Mouse (Mus musculus): ENCODE measurements around the gene Fxyd3. TPM values are rescaled to one million over a fixed set of nuclear protein-coding genes. Genes with fewer than 3 reads are reported as not detected.

The Fxyd3 gene
- 15.0 and 19.0 TPM in 2 replicates for polyA plus RNA-seq (2015; fragmentation: Nextera tagmentation; extraction: Ambion mirVana)

DNA sequence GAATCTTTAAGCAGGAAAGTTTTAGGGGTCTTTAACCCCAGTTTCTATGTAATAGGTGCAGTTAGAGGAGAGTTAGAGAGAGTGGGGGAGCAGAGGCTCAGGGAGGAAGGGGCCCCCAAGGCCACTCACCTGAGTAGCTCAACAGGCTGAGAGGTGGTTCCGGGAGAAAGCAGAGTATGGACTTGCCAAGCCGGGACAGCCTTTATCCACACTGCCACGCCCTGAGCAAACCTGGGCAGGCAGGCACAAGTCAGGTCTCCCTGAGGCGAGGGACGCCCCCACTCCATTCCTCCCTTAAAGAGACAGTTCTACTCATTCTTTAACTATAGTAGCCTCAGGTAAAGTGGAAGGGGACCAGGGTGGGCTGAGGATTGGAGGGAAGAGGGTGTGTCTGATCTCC, at the start of gene Fxyd3:
Fxyd3 (minus strand) TSS at position 213 of the 400 bp plus-strand sequence.
- no peak for ATAC-seq (ENCODE audit: low FRiP score, low TSS enrichment)

DNA sequence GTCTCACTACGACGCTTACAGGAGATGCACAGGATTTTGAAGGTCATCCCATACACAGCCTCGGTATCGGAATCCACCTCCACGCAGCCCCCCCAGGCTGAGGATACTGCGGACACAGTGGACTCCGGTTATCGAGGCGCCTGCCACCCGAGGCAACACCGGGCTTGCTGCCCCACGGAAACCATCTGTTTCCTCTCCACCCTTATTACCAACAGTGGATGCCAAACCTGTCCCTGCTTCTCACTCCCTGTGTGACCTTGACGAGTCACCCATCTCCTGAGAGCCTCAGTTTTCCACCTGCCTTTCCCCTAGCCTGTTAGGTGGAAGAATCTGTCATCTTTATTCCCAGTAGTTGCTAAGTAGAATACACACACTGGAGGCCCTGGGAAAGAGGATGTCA, 48.6 kb upstream of the Fxyd3 start:
- Histone ChIP-seq H3K27ac (ENCODE audit: low read length) (no peak overlapping the region), H3K36me3 (ENCODE audit: insufficient read depth, low read length) (peaks cover 20% of the 10 kb centered on the region), H3K4me3 (ENCODE audit: low read length) (no peak overlapping the region), H3K9ac (replicated peaks; ENCODE audit: low read length) (no peak overlapping the region), H3K4me1 (ENCODE audit: insufficient read depth, low read length) (peaks cover 16% of the 10 kb centered on the region; the same call in 1 of the 2 replicates), H3K4me2 (replicated peaks; ENCODE audit: low read depth, low read length) (no peak overlapping the region), H3K27me3 (ENCODE audit: insufficient read depth, low read length) (peaks cover 34% of the 10 kb centered on the region), H3K9me3 (ENCODE audit: low read length) (no peaks in the 10 kb centered on the region)
- ATAC-seq (ENCODE audit: low FRiP score, low TSS enrichment) = no peak
- WGBS = 82% methylated on average over 13 of the region's 13 CpGs

More for the DNA sequence above, at the start of gene Fxyd3:
- no peak within 1 kb of the TSS for H3K27ac ChIP-seq (ENCODE audit: low read length)
- H3K4me2 ChIP-seq (replicated peaks; ENCODE audit: low read depth, low read length) = no peak within 1 kb of the TSS
- H3K9ac ChIP-seq (replicated peaks; ENCODE audit: low read length) = no peak within 1 kb of the TSS
- H3K4me3 ChIP-seq (ENCODE audit: low read length) = no peak within 1 kb of the TSS
- H3K27me3 ChIP-seq (ENCODE audit: insufficient read depth, low read length) = no peaks in the 10 kb centered on the region
- H3K4me1 ChIP-seq (ENCODE audit: insufficient read depth, low read length) = peaks cover 15% of the 10 kb centered on the region
- H3K9me3 ChIP-seq (ENCODE audit: low read length) = peaks cover 3% of the 10 kb centered on the region; the same call in 1 of the 2 replicates
- 40% methylated on average over 5 of the region's 5 CpGs for WGBS
- H3K36me3 ChIP-seq (ENCODE audit: insufficient read depth, low read length) = no peaks in the 10 kb centered on the region

DNA sequence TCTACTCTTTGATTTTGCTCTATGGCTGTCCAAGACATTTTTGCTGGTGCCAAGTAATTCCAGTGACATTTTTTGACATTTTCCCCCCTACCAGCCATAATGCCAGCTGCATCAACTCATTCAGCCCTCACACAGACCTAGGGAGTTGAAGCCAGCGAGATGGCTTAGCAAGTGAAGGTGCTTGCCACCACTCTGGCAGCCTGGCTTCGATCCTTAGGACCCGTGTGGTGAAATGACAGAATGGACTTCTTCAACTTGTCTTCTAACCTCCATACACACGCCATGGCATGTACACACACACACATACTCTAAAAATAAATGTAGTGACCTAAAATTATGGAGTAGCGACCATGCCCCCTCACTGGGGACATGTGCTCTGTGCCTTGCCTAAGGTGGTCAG, 47.9 kb upstream of the Fxyd3 start:
- no peak overlapping the region for H3K9ac ChIP-seq (replicated peaks; ENCODE audit: low read length)
- no peak overlapping the region for H3K4me3 ChIP-seq (ENCODE audit: low read length)
- peaks cover 16% of the 10 kb centered on the region; the same call in 1 of the 2 replicates for H3K4me1 ChIP-seq (ENCODE audit: insufficient read depth, low read length)
- ATAC-seq (ENCODE audit: low FRiP score, low TSS enrichment) = no peak
- H3K4me2 ChIP-seq (replicated peaks; ENCODE audit: low read depth, low read length) = no peak overlapping the region
- no peak overlapping the region for H3K27ac ChIP-seq (ENCODE audit: low read length)
- peaks cover 13% of the 10 kb centered on the region for H3K36me3 ChIP-seq (ENCODE audit: insufficient read depth, low read length)
- H3K27me3 ChIP-seq (ENCODE audit: insufficient read depth, low read length) = peaks cover 34% of the 10 kb centered on the region
- H3K9me3 ChIP-seq (ENCODE audit: low read length) = no peaks in the 10 kb centered on the region
- WGBS = 84% methylated on average over 5 of the region's 5 CpGs

DNA sequence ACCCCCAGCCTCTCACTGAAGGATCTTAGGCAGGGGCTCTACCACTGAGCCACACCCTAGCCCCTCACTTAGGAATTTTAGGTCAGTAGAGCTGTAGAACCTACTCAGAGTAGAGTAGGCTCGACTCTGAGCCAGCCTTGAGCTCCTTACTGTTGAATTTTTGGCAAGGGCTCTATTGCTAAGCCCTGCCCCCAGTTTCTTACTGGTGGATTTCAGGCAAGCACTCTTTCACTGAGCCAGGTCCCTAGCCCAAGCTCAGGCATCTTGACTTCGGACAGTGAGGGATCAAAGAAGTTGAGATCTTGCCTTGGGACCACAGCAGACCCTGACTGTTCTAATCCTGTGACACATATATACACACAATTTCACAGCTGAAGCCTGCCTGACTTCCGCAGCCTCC, 47.2 kb upstream of the Fxyd3 start:
- H3K4me3 ChIP-seq (ENCODE audit: low read length) = no peak overlapping the region
- ATAC-seq (ENCODE audit: low FRiP score, low TSS enrichment) = no peak
- no peak overlapping the region for H3K4me2 ChIP-seq (replicated peaks; ENCODE audit: low read depth, low read length)
- peaks cover 6% of the 10 kb centered on the region; the same call in 1 of the 2 replicates for H3K36me3 ChIP-seq (ENCODE audit: insufficient read depth, low read length)
- no peak overlapping the region for H3K9ac ChIP-seq (replicated peaks; ENCODE audit: low read length)
- peaks cover 16% of the 10 kb centered on the region; the same call in 1 of the 2 replicates for H3K4me1 ChIP-seq (ENCODE audit: insufficient read depth, low read length)
- peaks cover 34% of the 10 kb centered on the region for H3K27me3 ChIP-seq (ENCODE audit: insufficient read depth, low read length)
- no peak overlapping the region for H3K27ac ChIP-seq (ENCODE audit: low read length)
- whole genome bisulfite sequencing = 68% methylated on average over 3 of the region's 3 CpGs
- H3K9me3 ChIP-seq (ENCODE audit: low read length) = no peaks in the 10 kb centered on the region

DNA sequence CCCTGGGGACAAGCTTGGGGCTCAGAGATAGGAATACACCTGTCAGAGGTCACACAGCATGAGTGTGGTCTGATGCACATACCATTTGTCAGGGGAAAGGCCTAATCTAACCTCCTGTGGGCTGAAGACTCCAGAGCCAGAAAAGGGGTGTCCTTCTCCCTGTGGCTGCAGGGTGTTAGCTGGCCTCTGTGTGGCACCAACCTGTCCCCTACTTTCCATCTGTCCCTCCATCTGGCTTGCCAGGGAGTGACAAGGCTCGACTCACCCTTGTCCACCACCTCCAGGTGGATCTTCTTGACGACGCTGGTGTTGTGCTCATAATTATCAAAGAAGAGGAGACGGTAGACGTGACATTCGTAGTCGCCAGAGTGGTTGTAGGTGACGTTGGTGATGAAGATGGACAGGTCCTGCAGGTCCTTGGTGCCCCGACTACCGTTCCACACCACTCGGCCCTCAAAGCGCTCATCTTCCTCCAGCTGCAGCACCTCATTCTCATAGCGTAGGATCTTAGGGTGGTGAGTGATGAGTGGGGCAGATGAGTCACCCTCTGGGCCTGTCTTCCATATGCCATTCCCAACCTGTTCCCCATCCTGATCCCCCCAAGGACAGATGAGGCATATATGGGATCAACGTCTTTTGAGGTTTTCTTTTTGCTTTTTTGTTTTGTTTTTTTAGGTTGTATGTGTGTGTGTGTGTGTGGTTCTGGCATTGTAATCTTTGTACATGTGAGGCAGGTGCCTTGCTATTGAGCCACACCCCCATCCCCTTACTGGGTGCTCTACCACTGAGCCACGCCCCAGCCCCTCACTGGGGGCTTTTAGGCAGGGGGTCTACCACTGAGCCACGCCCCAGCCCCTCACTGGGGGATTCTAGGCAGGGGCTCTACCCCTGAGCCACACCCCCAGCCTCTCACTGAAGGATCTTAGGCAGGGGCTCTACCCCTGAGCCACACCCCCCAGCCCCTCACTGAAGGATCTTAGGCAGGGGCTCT, 46.4 kb upstream of the Fxyd3 start:
- H3K4me2 ChIP-seq (replicated peaks; ENCODE audit: low read depth, low read length) = no peak overlapping the region
- ATAC-seq (ENCODE audit: low FRiP score, low TSS enrichment) = no peak
- H3K36me3 ChIP-seq (ENCODE audit: insufficient read depth, low read length) = no peaks in the 10 kb centered on the region
- peaks cover 16% of the 10 kb centered on the region; the same call in 1 of the 2 replicates for H3K4me1 ChIP-seq (ENCODE audit: insufficient read depth, low read length)
- H3K27me3 ChIP-seq (ENCODE audit: insufficient read depth, low read length) = peaks cover 34% of the 10 kb centered on the region
- H3K4me3 ChIP-seq (ENCODE audit: low read length) = no peak overlapping the region
- H3K27ac ChIP-seq (ENCODE audit: low read length) = no peak overlapping the region
- 89% methylated on average over 16 of the region's 16 CpGs for WGBS
- H3K9ac ChIP-seq (replicated peaks; ENCODE audit: low read length) = no peak overlapping the region
- no peaks in the 10 kb centered on the region for H3K9me3 ChIP-seq (ENCODE audit: low read length)

DNA sequence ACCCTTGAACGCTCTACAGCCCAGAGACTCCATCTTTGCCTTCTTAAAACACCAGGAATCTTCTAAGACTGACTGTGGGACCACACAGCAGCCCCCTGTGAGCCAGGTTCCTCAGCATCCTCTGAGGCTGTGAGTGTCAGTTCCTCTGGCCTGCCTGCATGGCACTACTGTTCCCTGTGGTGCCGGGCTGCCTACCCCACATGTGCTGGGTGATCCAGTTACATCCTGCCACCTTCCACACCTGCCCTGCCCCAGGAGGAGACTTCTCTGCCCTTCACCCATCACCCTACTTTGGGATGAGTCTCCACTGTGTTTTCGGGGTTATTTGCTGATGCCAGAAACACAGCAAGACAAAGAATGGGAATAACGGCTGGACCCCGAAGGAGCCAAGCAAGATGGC, 43.1 kb upstream of the Fxyd3 start:
- H3K9me3 ChIP-seq (ENCODE audit: low read length) = no peaks in the 10 kb centered on the region
- no peaks in the 10 kb centered on the region for H3K36me3 ChIP-seq (ENCODE audit: insufficient read depth, low read length)
- H3K27ac ChIP-seq (ENCODE audit: low read length) = no peak overlapping the region
- ATAC-seq (ENCODE audit: low FRiP score, low TSS enrichment) = no peak
- no peak overlapping the region for H3K4me2 ChIP-seq (replicated peaks; ENCODE audit: low read depth, low read length)
- 89% methylated on average over 5 of the region's 5 CpGs for WGBS
- no peak overlapping the region for H3K9ac ChIP-seq (replicated peaks; ENCODE audit: low read length)
- H3K27me3 ChIP-seq (ENCODE audit: insufficient read depth, low read length) = peaks cover 3% of the 10 kb centered on the region; the same call in 1 of the 2 replicates
- H3K4me1 ChIP-seq (ENCODE audit: insufficient read depth, low read length) = peaks cover 21% of the 10 kb centered on the region
- no peak overlapping the region for H3K4me3 ChIP-seq (ENCODE audit: low read length)

DNA sequence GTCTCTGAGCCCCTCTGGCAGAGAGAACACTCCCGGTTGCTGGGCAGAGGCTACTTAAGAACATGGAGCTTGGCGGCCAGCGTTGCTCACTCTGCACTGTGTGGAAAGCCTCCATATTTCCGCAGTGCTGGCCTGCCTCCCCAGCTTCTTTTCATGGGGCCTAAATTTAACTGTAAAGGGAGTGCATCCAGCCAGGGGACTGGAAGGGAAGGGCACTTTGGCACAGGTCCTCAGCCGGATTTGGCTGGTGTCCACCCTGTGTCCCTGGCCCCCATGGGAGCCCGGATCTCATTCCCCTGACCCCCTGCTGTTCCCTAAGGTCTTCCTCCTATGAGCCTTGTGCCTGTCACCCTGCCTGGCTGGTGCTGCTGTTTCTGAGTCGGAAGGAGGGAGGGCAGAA, 42.0 kb upstream of the Fxyd3 start:
- 81% methylated on average over 7 of the region's 7 CpGs for WGBS
- Histone ChIP-seq H3K4me2 (replicated peaks; ENCODE audit: low read depth, low read length) (no peak overlapping the region), H3K9ac (replicated peaks; ENCODE audit: low read length) (no peak overlapping the region)

DNA sequence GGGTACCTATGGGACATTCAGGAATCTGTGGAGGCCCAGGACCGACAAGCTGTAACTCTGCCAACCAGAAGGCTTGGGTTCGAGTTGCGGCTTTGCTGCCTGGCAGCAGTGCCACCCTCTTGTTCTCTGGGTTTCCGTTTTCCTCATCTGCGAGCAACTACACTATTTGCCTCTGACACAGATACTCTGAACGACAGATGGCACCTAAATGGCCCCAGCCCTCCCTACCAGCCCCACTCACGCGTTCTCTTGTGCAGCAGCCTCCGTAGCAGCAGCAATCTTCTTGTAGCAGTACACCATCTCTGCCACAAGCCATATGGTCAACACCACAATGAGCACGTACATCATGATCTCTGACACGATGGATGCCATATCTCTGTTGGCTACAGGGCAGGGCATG, 41.0 kb upstream of the Fxyd3 start:
- H3K9me3 ChIP-seq (ENCODE audit: low read length) = no peaks in the 10 kb centered on the region
- H3K9ac ChIP-seq (replicated peaks; ENCODE audit: low read length) = no peak overlapping the region
- no peaks in the 10 kb centered on the region for H3K27me3 ChIP-seq (ENCODE audit: insufficient read depth, low read length)
- H3K27ac ChIP-seq (ENCODE audit: low read length) = no peak overlapping the region
- WGBS = 88% methylated on average over 11 of the region's 11 CpGs
- no peaks in the 10 kb centered on the region for H3K36me3 ChIP-seq (ENCODE audit: insufficient read depth, low read length)
- ATAC-seq (ENCODE audit: low FRiP score, low TSS enrichment) = no peak
- peaks cover 21% of the 10 kb centered on the region for H3K4me1 ChIP-seq (ENCODE audit: insufficient read depth, low read length)
- H3K4me2 ChIP-seq (replicated peaks; ENCODE audit: low read depth, low read length) = no peak overlapping the region
- no peak overlapping the region for H3K4me3 ChIP-seq (ENCODE audit: low read length)

More for the DNA sequence above, 42.0 kb upstream of the Fxyd3 start:
- Histone ChIP-seq H3K9me3 (ENCODE audit: low read length) (no peaks in the 10 kb centered on the region), H3K27ac (ENCODE audit: low read length) (no peak overlapping the region), H3K36me3 (ENCODE audit: insufficient read depth, low read length) (no peaks in the 10 kb centered on the region), H3K4me3 (ENCODE audit: low read length) (no peak overlapping the region), H3K27me3 (ENCODE audit: insufficient read depth, low read length) (no peaks in the 10 kb centered on the region), H3K4me1 (ENCODE audit: insufficient read depth, low read length) (peaks cover 21% of the 10 kb centered on the region)
- ATAC-seq (ENCODE audit: low FRiP score, low TSS enrichment) = no peak

DNA sequence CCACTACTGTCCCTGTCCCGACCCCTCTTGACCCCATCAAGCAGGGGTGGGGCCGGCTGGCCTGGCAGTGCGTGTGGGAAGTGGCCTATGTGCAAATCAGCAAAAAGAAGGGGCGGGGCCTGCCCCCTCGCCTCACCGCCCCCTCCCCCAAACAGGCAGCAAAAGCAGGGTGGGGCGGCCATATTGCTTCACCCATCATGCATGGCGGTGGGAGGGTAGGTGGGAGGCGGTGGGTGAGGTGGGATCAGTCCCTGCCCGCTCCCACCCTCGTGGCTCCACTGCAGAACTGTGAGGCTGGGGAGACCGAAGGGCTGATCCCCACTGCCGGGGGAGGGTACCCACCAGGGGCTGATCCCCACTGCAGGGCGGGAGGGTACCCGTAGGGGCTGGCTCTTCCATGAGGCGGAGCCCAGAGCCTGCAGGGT, 40.2 kb upstream of the Fxyd3 start:
- Histone ChIP-seq H3K27ac (ENCODE audit: low read length) (no peak overlapping the region), H3K27me3 (ENCODE audit: insufficient read depth, low read length) (no peaks in the 10 kb centered on the region), H3K4me3 (ENCODE audit: low read length) (no peak overlapping the region), H3K9me3 (ENCODE audit: low read length) (no peaks in the 10 kb centered on the region), H3K4me2 (replicated peaks; ENCODE audit: low read depth, low read length) (no peak overlapping the region), H3K9ac (replicated peaks; ENCODE audit: low read length) (no peak overlapping the region), H3K4me1 (ENCODE audit: insufficient read depth, low read length) (peaks cover 27% of the 10 kb centered on the region), H3K36me3 (ENCODE audit: insufficient read depth, low read length) (no peaks in the 10 kb centered on the region)
- no peak for ATAC-seq (ENCODE audit: low FRiP score, low TSS enrichment)
- WGBS = 39% methylated on average over 15 of the region's 16 CpGs

DNA sequence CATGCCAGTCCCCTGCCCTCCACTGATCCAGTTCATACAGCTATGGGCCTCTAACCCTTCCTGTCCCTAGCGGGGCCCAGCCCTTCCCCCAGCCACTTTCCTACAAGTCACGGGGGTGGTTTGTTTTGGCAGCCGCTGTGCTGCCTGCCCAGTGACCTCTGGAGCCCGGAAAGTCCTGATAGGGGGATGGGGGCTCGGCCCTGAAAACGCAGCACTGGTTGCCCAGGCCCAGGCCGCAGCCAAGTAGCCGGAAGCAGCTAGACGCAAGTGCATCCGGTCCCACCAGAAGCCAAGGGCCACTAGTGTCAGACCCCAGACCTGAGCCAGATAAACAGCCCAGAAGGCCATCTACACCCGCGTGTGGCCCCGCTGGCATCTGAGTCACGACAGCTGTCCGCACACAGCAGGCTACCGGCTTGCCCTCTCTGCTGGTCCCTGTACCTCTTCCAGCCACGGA, 39.1 kb upstream of the Fxyd3 start:
- Histone ChIP-seq H3K4me2 (replicated peaks; ENCODE audit: low read depth, low read length) (peak overlapping the region; percentile 50; the same call in 1 of the 2 replicates), H3K27me3 (ENCODE audit: insufficient read depth, low read length) (no peaks in the 10 kb centered on the region), H3K27ac (ENCODE audit: low read length) (peak overlapping the region; percentile 81), H3K9ac (replicated peaks; ENCODE audit: low read length) (peak overlapping the region; percentile 52), H3K4me1 (ENCODE audit: insufficient read depth, low read length) (peaks cover 33% of the 10 kb centered on the region), H3K9me3 (ENCODE audit: low read length) (no peaks in the 10 kb centered on the region), H3K36me3 (ENCODE audit: insufficient read depth, low read length) (no peaks in the 10 kb centered on the region), H3K4me3 (ENCODE audit: low read length) (no peak overlapping the region)
- peak; percentile 66 for ATAC-seq (ENCODE audit: low FRiP score, low TSS enrichment)
- WGBS = 9% methylated on average over 17 of the region's 17 CpGs

Measured in kidney, embryonic 16.5 days (tissue).